Mouse (Mus musculus): ENCODE measurements at regions not wholly inside any gene's neighbourhood (a gene's known extent, or its start where the extent isn't known, plus 50 kb on each side); places are given as distances from the start of the nearest gene placed in this dataset.
"Not testable (repeated sequence)": the region's sequence is repeated elsewhere in the genome, so short reads cannot be mapped to it uniquely, and the experiment has no call there.

DNA sequence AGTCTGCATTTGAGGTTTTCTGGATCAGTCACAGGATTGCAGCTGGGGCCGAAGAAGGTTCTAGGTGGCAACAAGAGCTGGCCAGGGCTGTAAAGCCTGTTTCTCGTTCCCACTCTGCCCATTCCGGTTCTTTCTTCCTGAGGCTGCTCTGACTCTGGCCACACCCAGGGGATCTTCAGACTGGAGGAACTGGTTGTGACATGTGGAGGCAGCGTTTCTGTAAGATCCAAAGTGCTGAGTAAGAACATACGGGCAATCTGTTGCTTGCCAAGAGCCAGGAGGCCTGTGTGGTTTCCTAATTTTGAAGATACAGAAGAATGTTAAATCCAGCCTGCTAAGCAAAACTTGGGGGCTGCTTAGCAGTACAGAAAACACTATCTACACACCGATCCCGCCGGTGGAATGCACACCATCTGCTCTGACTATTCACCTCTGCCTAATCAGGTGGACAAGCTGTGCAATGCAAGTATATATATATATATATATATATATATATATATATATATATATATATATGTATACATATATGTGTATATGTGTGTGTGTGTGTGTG, 99.3 kb upstream of the Bmp2k start:
- DNase-seq: no peak

DNA sequence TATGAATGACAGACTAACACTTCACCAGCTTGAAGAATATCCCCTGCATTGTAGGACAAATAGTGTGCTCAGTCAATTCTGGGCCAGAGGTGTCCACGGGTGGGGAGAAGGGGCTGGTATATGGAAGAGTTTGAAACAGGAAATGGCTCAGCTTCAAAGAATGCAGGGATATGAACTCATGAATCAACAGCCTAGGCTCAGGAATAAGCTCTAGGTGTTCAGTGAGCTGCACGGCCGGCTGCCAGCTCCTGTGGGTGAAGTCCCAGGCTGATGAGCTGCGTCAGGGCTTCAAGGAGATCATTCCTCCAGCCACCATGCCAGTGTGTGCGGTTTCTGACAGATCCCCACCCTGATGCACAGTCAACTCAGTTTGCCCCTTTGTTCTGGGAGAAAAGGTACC, 98.8 kb upstream of the Bmp2k start:
- DNase-seq: no peak

GRCm38 (mm10) chr5:96905572-96906271, 91.8 kb upstream of the Bmp2k start:
- DNase-seq: no peak

DNA sequence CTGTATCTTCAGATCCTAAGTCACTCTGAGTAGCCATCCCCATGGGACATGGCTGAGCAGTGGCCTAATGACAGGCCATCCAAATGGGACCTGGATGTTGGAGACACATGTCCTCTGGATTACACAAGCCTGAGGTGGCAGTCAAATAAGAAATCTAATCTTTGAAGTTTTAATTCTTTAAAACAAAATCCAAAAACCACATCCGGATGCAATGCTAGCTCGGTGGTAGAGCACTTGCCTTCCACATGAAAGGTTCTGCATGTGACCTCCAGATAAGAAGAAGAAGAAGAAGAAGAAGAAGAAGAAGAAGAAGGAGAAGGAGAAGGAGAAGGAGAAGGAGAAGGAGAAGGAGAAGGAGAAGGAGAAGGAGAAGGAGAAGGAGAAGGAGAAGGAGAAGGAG, 89.1 kb upstream of the Bmp2k start:
- not testable (repeated sequence) for DNase-seq

DNA sequence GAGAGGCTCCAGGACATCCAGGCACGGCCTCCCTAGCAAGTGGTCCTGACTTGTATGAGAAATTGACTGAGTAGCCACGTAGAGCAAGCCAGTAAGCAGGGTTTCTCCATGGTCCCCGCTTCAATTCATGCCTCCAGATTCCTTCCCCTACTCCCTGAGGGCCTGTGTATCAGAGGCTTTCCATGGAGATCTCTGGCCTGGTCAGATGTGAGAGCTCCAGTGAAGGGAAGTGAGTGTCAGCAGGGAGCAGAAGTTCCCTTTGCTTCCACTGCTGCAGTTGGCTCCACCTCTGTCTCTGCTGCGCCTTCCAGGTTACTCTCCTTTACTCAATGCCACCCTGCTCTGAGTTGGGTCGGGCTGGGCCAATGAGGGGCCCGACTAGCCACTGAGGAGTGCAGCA, 88.3 kb upstream of the Bmp2k start:
- no peak for DNase-seq

GRCm38 (mm10) chr5:96911550-96912253, 85.8 kb upstream of the Bmp2k start:
- no peak for DNase-seq

GRCm38 (mm10) chr5:96912254-96912635, 85.2 kb upstream of the Bmp2k start:
- DNase-seq: no peak

GRCm38 (mm10) chr5:96912781-96913180, 84.7 kb upstream of the Bmp2k start:
- DNase-seq: no peak

- DNase-seq: no peak
Measured at GRCm38 (mm10) chr5:96913711-96914110, 83.8 kb upstream of the Bmp2k start.

GRCm38 (mm10) chr5:96914696-96915404, 82.6 kb upstream of the Bmp2k start:
- DNase-seq: no peak

DNA sequence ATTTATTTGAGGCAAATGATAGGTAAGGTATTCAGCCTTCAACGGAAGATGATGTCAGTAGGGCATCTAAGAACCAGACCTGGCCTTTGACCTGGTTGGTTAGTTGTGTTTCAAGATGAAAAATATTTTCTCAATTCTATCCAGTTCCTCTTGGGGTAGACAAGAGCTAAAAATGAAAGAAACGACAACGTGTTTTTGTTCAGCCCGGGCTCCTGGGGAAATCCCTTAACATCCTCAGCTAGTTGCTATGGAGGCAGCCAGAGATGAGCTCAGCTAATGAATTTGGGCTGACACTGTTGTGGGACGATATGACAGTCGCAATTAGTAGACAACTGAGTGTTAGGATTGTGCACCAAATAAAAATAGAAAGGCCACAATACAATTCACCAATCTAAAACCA, 80.6 kb upstream of the Bmp2k start:
- DNase-seq: no peak

- DNase-seq: no peak
Measured at GRCm38 (mm10) chr5:96917596-96918258, 79.8 kb upstream of the Bmp2k start.

GRCm38 (mm10) chr5:96919149-96919548, 78.3 kb upstream of the Bmp2k start:
- no peak for DNase-seq

DNA sequence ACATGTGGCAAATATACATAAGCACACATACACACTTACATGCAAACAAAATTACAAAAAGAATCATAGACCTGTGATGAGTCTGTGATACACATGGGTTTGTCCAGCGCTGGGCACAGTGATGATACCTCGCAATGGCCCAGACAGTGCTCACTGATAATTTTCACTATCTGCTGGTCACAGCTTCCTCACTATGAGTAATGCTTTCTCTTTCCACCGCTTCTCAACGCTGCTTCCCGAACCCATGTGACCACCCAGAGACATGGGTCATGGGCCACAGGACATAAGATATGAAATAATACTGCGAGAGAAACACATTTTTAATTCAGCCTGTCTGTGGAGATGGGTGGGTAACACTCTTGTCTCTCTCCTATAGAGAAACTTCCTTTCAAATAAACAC, 76.5 kb upstream of the Bmp2k start:
- no peak for DNase-seq

GRCm38 (mm10) chr5:96921511-96921910, 76.0 kb upstream of the Bmp2k start:
- DNase-seq: no peak

DNA sequence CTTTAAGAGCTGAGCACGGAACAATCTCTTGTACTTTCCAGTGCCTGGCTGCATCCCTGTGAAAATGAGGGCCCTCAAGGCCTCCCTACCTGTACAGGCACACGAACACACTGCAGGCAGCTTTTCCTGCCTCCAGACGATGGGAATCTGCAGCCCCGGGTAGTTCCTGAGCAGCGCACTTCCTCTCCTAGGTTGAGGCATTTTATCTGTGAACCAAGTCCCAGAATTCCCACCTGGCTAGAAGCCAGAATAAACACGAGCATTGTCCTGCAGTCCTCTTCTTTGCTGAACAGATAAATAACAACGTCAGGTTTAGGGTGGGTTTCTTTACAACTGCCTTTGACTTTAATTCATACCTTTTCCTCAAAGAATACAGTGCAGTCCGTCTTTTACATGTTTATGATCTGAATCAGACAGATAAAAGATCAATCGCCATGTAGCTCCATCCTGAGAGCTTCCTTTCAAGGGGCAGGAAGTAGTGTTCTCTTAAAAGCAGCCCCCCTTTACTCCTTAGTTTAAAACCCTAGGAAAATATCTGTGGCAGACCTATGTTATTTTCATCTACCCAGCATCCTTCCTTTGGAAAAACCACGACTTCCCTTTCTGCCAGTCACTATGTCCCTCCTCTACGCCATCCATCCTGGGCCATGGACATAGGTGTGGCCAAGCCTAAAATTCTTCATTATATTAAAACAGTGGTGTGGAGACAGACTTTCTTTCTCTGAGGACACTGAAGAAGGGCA, 75.3 kb upstream of the Bmp2k start:
- DNase-seq: no peak

GRCm38 (mm10) chr5:96922716-96923076, 74.8 kb upstream of the Bmp2k start:
- no peak for DNase-seq

- DNase-seq: no peak
Measured at GRCm38 (mm10) chr5:96923526-96923925, 74.0 kb upstream of the Bmp2k start.

DNA sequence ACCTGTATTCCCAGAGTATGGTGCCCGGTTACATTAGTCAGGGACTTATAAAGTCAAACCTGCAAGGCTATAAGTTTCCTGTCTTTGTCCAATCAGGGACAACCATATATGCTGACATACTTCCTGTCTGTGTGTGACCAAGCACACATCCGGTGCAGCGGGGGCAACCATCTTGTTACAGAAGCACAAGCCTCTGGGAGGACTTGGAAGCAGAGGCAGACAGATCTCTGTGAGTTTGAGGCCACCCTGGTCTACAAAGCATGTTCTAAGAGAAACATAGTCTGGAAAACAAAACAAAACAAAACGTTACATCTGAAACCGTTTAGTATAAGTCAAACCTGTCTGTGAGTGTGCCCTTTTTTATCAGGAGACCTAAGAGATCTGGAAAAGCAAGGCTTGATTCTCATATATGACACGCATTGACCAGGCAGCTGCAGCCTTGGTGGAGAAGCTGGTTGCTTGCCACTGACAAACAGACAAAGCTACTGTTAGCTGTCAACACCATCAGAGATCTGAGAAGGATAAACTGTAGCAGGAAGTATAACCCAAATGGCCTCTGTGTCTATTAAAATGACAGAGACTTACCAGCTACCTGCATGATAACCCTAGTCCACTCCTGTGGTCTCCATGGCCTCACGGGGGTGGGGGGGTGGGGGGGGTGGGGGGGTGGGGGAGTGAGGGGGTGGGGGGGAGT, 72.6 kb upstream of the Bmp2k start:
- no peak for DNase-seq

DNA sequence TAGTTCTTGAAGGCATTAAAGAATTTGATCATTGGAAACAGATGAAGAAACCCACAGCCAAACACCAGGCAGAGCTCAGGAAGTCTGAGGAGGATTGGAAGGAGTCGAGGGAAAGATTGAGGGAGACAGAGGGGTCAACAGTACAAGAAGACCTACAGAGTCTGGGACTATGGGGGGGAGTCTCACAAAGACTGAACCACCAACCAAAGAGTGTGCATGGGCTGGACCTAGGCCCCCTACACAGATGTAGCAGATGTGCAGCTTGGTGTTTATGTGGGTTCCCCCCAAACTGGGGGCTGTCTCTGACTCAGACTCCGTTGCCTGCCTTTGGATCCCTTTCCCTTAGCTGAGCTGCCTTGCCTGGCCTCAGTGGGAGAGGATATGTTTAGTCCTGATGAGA, 71.5 kb upstream of the Bmp2k start:
- DNase-seq: no peak

DNA sequence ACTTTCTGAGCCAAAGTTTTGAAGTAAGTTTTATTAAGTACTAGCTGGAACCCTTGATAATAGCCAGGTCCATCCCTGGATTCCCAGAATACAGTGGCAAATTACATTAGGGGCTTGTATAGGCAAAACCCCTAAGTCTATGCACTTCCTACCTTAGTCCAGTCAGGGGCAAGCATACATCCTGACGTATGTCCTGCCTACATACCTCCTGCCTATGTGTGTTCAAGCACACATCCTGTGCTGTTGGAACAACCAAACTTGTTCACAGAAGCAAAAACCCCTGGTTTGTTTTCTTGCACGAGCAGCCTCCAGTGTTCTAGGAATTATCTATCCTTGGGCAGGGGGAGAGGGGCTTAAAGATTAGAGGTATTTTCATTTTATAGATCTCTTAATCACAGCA, 66.4 kb upstream of the Bmp2k start:
- DNase-seq: no peak
